In genomic region chr16:18876442-18877308, GRCm38 (mm10) we compare ENCODE assay signal across 7 mouse cellular contexts. TPM values are rescaled to one million over a fixed set of nuclear protein-coding genes. Genes with fewer than 3 reads are reported as not detected.
A peak's percentile ranks its signal among the peaks of the same experiment; 100 is the strongest.
DNase-seq lines count a peak whose midpoint lies in the region; ATAC-seq lines count a peak whose summit lies in the region.

Gene Mrpl40, minus strand, starts transcription at chr16:18876862.
Gene Hira, plus strand, starts transcription at chr16:18877037.

- under 1% methylated on average over 93 of the region's 93 CpGs for WGBS in embryonic facial prominence, embryonic 10.5 days
- under 1% methylated on average over 88 of the region's 93 CpGs for WGBS in limb, embryonic 10.5 days
- under 1% methylated on average over 90 of the region's 93 CpGs for WGBS in midbrain, embryonic 13.5 days

- peaks cover 59% of the 10 kb centered on the region for H3K36me3 ChIP-seq in embryonic facial prominence, embryonic 10.5 days (replicated peaks)
- H3K36me3 ChIP-seq in limb, embryonic 10.5 days: peaks cover 60% of the 10 kb centered on the region
- peaks cover 33% of the 10 kb centered on the region for H3K36me3 ChIP-seq in midbrain, embryonic 13.5 days

- peak within 1 kb of the TSS; percentile 73 for H3K4me2 ChIP-seq in midbrain, embryonic 13.5 days (replicated peaks)

- peaks cover 14% of the 10 kb centered on the region for H3K4me1 ChIP-seq in embryonic facial prominence, embryonic 10.5 days
- peaks cover 9% of the 10 kb centered on the region for H3K4me1 ChIP-seq in limb, embryonic 10.5 days
- peaks cover 40% of the 10 kb centered on the region for H3K4me1 ChIP-seq in midbrain, embryonic 13.5 days (replicated peaks)

- no peaks in the 10 kb centered on the region for H3K27me3 ChIP-seq in embryonic facial prominence, embryonic 10.5 days (replicated peaks; ENCODE audit: low read depth, poor library complexity, severe bottlenecking)
- no peaks in the 10 kb centered on the region for H3K27me3 ChIP-seq in limb, embryonic 10.5 days (ENCODE audit: low read depth, poor library complexity, severe bottlenecking)
- no peaks in the 10 kb centered on the region for H3K27me3 ChIP-seq in midbrain, embryonic 13.5 days

- peak within 1 kb of the TSS; percentile 95 for H3K27ac ChIP-seq in embryonic facial prominence, embryonic 10.5 days (replicated peaks)
- peak within 1 kb of the TSS; percentile 97 for H3K27ac ChIP-seq in limb, embryonic 10.5 days
- H3K27ac ChIP-seq in midbrain, embryonic 13.5 days: peak within 1 kb of the TSS; percentile 96

- peak; percentile 98 for DNase-seq in adrenal gland, postnatal 10 days
- peak; percentile 97 for DNase-seq in embryonic facial prominence, embryonic 10.5 days (ENCODE audit: low spot score)
- DNase-seq in kidney, adult 11 months: peak; percentile 96
- peak; percentile 96 for DNase-seq in limb, embryonic 10.5 days (ENCODE audit: low spot score)
- peak; percentile 97 for DNase-seq in spleen, adult 12 weeks (ENCODE audit: low spot score)

- peak within 1 kb of the TSS; percentile 94 for H3K9ac ChIP-seq in midbrain, embryonic 13.5 days (replicated peaks)

- peak; percentile 79 for ATAC-seq in granulocyte monocyte progenitor cell, adult 5-6 weeks (replicated peaks; ENCODE audit: poor library complexity, severe bottlenecking)
- ATAC-seq in midbrain, embryonic 13.5 days: peak; percentile 95

- no peaks in the 10 kb centered on the region for H3K9me3 ChIP-seq in embryonic facial prominence, embryonic 10.5 days
- H3K9me3 ChIP-seq in limb, embryonic 10.5 days (replicated peaks): no peaks in the 10 kb centered on the region
- H3K9me3 ChIP-seq in midbrain, embryonic 13.5 days: no peaks in the 10 kb centered on the region

- H3K4me3 ChIP-seq in embryonic facial prominence, embryonic 10.5 days: peak within 1 kb of the TSS; percentile 84
- H3K4me3 ChIP-seq in limb, embryonic 10.5 days: peak within 1 kb of the TSS; percentile 98
- peak within 1 kb of the TSS; percentile 97 for H3K4me3 ChIP-seq in midbrain, embryonic 13.5 days (replicated peaks)

RNA-seq across cellular contexts. Expression of gene Mrpl40, which starts in this region (rescaled TPM):
- total RNA-seq in adrenal gland, postnatal 10 days (2021): 10 to 100 TPM; 61.2 to 66.6 TPM
- 122 and 128 TPM in 2 replicates for polyA plus RNA-seq in embryonic facial prominence, embryonic 10.5 days (2016; fragmentation: Nextera tagmentation; extraction: Ambion mirVana)
- 93.8 and 116 TPM in 2 replicates for total RNA-seq in granulocyte monocyte progenitor cell, adult 5-6 weeks (2014; fragmentation: Nextera tagmentation)
- 115 and 127 TPM in 2 replicates for total RNA-seq in granulocyte monocyte progenitor cell, adult 5-6 weeks (2017)
- polyA plus RNA-seq in limb, embryonic 10.5 days (2016; fragmentation: Nextera tagmentation; extraction: Ambion mirVana): 129 and 146 TPM in 2 replicates
- 70.2 and 74.3 TPM in 2 replicates for polyA plus RNA-seq in midbrain, embryonic 13.5 days (2015; fragmentation: Nextera tagmentation; extraction: Ambion mirVana)

RNA-seq across cellular contexts. Expression of gene Hira, which starts in this region (rescaled TPM):
- 10 to 100 TPM; 36.3 to 44.4 TPM for total RNA-seq in adrenal gland, postnatal 10 days (2021)
- 22.8 and 25.8 TPM in 2 replicates for polyA plus RNA-seq in embryonic facial prominence, embryonic 10.5 days (2016; fragmentation: Nextera tagmentation; extraction: Ambion mirVana)
- total RNA-seq in granulocyte monocyte progenitor cell, adult 5-6 weeks (2014; fragmentation: Nextera tagmentation): 39.5 and 57.3 TPM in 2 replicates
- total RNA-seq in granulocyte monocyte progenitor cell, adult 5-6 weeks (2017): 43.6 and 64.1 TPM in 2 replicates
- polyA plus RNA-seq in limb, embryonic 10.5 days (2016; fragmentation: Nextera tagmentation; extraction: Ambion mirVana): 23.3 and 25.6 TPM in 2 replicates
- 23.6 and 23.8 TPM in 2 replicates for polyA plus RNA-seq in midbrain, embryonic 13.5 days (2015; fragmentation: Nextera tagmentation; extraction: Ambion mirVana)

Comparison
In these comparisons a context has a peak if more than half of its experiments do, and no peak if none do; other contexts are left out.
1. Peak in every context shown above with its lines: DNase-seq, ATAC-seq, H3K4me3 ChIP-seq and H3K27ac ChIP-seq.